Mouse (Mus musculus): Measurements from ENCODE around the gene Mettl7a1. TPM values are rescaled to one million over a fixed set of nuclear protein-coding genes. Genes with fewer than 3 reads are reported as not detected.
"Not testable (repeated sequence)": the region's sequence is repeated elsewhere in the genome, so short reads cannot be mapped to it uniquely, and the experiment has no call there.

Mettl7a1 gene
- polyA plus RNA-seq, 1 experiment, result 231 TPM

GRCm38 (mm10) chr15:100349496-100349895, 45.6 kb downstream of the Mettl7a1 start:
- no peak overlapping the region for H3K4me3 ChIP-seq (ENCODE audit: insufficient read depth, low read depth, low read length)
- H3K27ac ChIP-seq (replicated peaks; ENCODE audit: low read depth, low read length), result no peak overlapping the region
- no peaks in the 10 kb centered on the region for H3K4me1 ChIP-seq (ENCODE audit: control insufficient read depth, insufficient read depth, insufficient read length, low read length)

GRCm38 (mm10) chr15:100351501-100352060, 47.6 kb downstream of the Mettl7a1 start:
- H3K4me1 ChIP-seq (ENCODE audit: control insufficient read depth, insufficient read depth, insufficient read length, low read length), result no peaks in the 10 kb centered on the region
- no peak overlapping the region for H3K27ac ChIP-seq (replicated peaks; ENCODE audit: low read depth, low read length)
- H3K4me3 ChIP-seq (ENCODE audit: insufficient read depth, low read depth, low read length), result no peak overlapping the region

- Histone ChIP-seq H3K4me1 (ENCODE audit: control insufficient read depth, insufficient read depth, insufficient read length, low read length) (no peaks in the 10 kb centered on the region), H3K4me3 (ENCODE audit: insufficient read depth, low read depth, low read length) (no peak within 1 kb of the TSS), H3K27ac (replicated peaks; ENCODE audit: low read depth, low read length) (no peak within 1 kb of the TSS)
Measured at GRCm38 (mm10) chr15:100352711-100353250, 48.8 kb downstream of the Mettl7a1 start, which contains the start of the genes Methig1 and Mettl7a2. Gene Methig1, plus strand, starts transcription at chr15:100353149. Gene Mettl7a2, plus strand, starts transcription at chr15:100353200.

GRCm38 (mm10) chr15:100353399-100353798, 49.5 kb downstream of the Mettl7a1 start:
- not testable (repeated sequence) for H3K27ac ChIP-seq (replicated peaks; ENCODE audit: low read depth, low read length); H3K4me1 ChIP-seq (ENCODE audit: control insufficient read depth, insufficient read depth, insufficient read length, low read length)

GRCm38 (mm10) chr15:100355876-100356275, 51.9 kb downstream of the Mettl7a1 start:
- Histone ChIP-seq H3K27ac (replicated peaks; ENCODE audit: low read depth, low read length) (no peak overlapping the region), H3K4me1 (ENCODE audit: control insufficient read depth, insufficient read depth, insufficient read length, low read length) (no peaks in the 10 kb centered on the region), H3K4me3 (ENCODE audit: insufficient read depth, low read depth, low read length) (no peak overlapping the region)

More at GRCm38 (mm10) chr15:100353399-100353798, 49.5 kb downstream of the Mettl7a1 start:
- H3K4me3 ChIP-seq (ENCODE audit: insufficient read depth, low read depth, low read length), result not testable (repeated sequence)

GRCm38 (mm10) chr15:100364242-100364641, 60.3 kb downstream of the Mettl7a1 start, which contains the start of gene Higd1c:
Gene Higd1c, plus strand, starts transcription at chr15:100364542.
- Histone ChIP-seq H3K4me3 (ENCODE audit: insufficient read depth, low read depth, low read length) (no peak within 1 kb of the TSS), H3K27ac (replicated peaks; ENCODE audit: low read depth, low read length) (no peak within 1 kb of the TSS), H3K4me1 (ENCODE audit: control insufficient read depth, insufficient read depth, insufficient read length, low read length) (no peaks in the 10 kb centered on the region)

- H3K27ac ChIP-seq (replicated peaks; ENCODE audit: low read depth, low read length); H3K4me3 ChIP-seq (ENCODE audit: insufficient read depth, low read depth, low read length); H3K4me1 ChIP-seq (ENCODE audit: control insufficient read depth, insufficient read depth, insufficient read length, low read length): not testable (repeated sequence)
Measured at GRCm38 (mm10) chr15:100365967-100366366, 62.0 kb downstream of the Mettl7a1 start.

- H3K27ac ChIP-seq (replicated peaks; ENCODE audit: low read depth, low read length), result no peak overlapping the region
- no peaks in the 10 kb centered on the region for H3K4me1 ChIP-seq (ENCODE audit: control insufficient read depth, insufficient read depth, insufficient read length, low read length)
- no peak overlapping the region for H3K4me3 ChIP-seq (ENCODE audit: insufficient read depth, low read depth, low read length)
Measured at GRCm38 (mm10) chr15:100367119-100367518, 63.2 kb downstream of the Mettl7a1 start.

- H3K27ac ChIP-seq (replicated peaks; ENCODE audit: low read depth, low read length), result no peak overlapping the region
- no peak overlapping the region for H3K4me3 ChIP-seq (ENCODE audit: insufficient read depth, low read depth, low read length)
- H3K4me1 ChIP-seq (ENCODE audit: control insufficient read depth, insufficient read depth, insufficient read length, low read length), result no peaks in the 10 kb centered on the region
Measured at GRCm38 (mm10) chr15:100375066-100375465, 71.1 kb downstream of the Mettl7a1 start.

GRCm38 (mm10) chr15:100377847-100378505, 74.0 kb downstream of the Mettl7a1 start:
- H3K4me3 ChIP-seq (ENCODE audit: insufficient read depth, low read depth, low read length); H3K4me1 ChIP-seq (ENCODE audit: control insufficient read depth, insufficient read depth, insufficient read length, low read length); H3K27ac ChIP-seq (replicated peaks; ENCODE audit: low read depth, low read length): not testable (repeated sequence)

Other genes with a start within 250 kb of the Mettl7a1 start
- gene Atf1, start 76.3 kb upstream of the Mettl7a1 start, polyA plus RNA-seq (2012; ENCODE audit: insufficient read depth, insufficient read length, missing spikeins), result 22.4 and 29.0 TPM in 2 replicates
- not detected in 2 replicates for gene Tmprss12, start 23.3 kb upstream of the Mettl7a1 start, polyA plus RNA-seq (2012; ENCODE audit: insufficient read depth, insufficient read length, missing spikeins)
- not detected in 2 replicates for gene Mettl7a3, start 30.8 kb downstream of the Mettl7a1 start, polyA plus RNA-seq (2012; ENCODE audit: insufficient read depth, insufficient read length, missing spikeins)
- gene Methig1, start 49.0 kb downstream of the Mettl7a1 start, polyA plus RNA-seq (2012; ENCODE audit: insufficient read depth, insufficient read length, missing spikeins), result not detected in 2 replicates
- not detected in 2 replicates for gene Mettl7a2, start 49.1 kb downstream of the Mettl7a1 start, polyA plus RNA-seq (2012; ENCODE audit: insufficient read depth, insufficient read length, missing spikeins)
- gene Higd1c, start 60.4 kb downstream of the Mettl7a1 start, polyA plus RNA-seq (2012; ENCODE audit: insufficient read depth, insufficient read length, missing spikeins), result not detected in 2 replicates
- gene Gm5475, start 118.0 kb downstream of the Mettl7a1 start, polyA plus RNA-seq (2012; ENCODE audit: insufficient read depth, insufficient read length, missing spikeins), result not detected in 2 replicates
- 14.2 and 24.7 TPM in 2 replicates for gene Slc11a2, start 120.9 kb downstream of the Mettl7a1 start, polyA plus RNA-seq (2012; ENCODE audit: insufficient read depth, insufficient read length, missing spikeins)
- 589 and 634 TPM in 2 replicates for gene Letmd1, start 164.9 kb downstream of the Mettl7a1 start, polyA plus RNA-seq (2012; ENCODE audit: insufficient read depth, insufficient read length, missing spikeins)
- gene Csrnp2, start 191.3 kb downstream of the Mettl7a1 start, polyA plus RNA-seq (2012; ENCODE audit: insufficient read depth, insufficient read length, missing spikeins), result 1.5 and 1.7 TPM in 2 replicates
- 7.2 and 11.7 TPM in 2 replicates for gene Tfcp2, start 247.9 kb downstream of the Mettl7a1 start, polyA plus RNA-seq (2012; ENCODE audit: insufficient read depth, insufficient read length, missing spikeins)

All from brown adipose tissue, adult 24 weeks (tissue).